Mouse (Mus musculus) cortical plate, adult 2 months (tissue): Measurements from ENCODE around the gene Hspb3. TPM values are rescaled to one million over a fixed set of nuclear protein-coding genes. Genes with fewer than 3 reads are reported as not detected.

Experiments used
- H3K27ac ChIP-seq: fragments of 200-500 bp; 2 replicates; pipeline ENCODE4 v1.5.1; 2012; ENCODE audit warnings: low read length, control low read depth, inconsistent platforms; ENCODE audit not compliant: insufficient read depth
- H3K4me1 ChIP-seq: fragments of 200-500 bp; 2 replicates; pipeline ENCODE4 v1.6.1; 2011; ENCODE audit warnings: low read length; ENCODE audit not compliant: control insufficient read depth, insufficient read depth
- H3K4me3 ChIP-seq: fragments of 200-500 bp; 2 replicates; pipeline ENCODE4 v1.5.1; 2011; ENCODE audit warnings: mild to moderate bottlenecking, low read length, control low read depth; ENCODE audit not compliant: insufficient read depth
- CTCF ChIP-seq: fragments of 200-500 bp; IDR thresholded peaks from 2 replicates; pipeline ENCODE4 v1.5.1; 2011; ENCODE audit warnings: mild to moderate bottlenecking, control low read depth, low read length; ENCODE audit not compliant: insufficient read depth; ENCODE audit errors: extremely low read depth
- POLR2A ChIP-seq: fragments of 200-500 bp; IDR thresholded peaks from 2 replicates; pipeline ENCODE4 v1.6.1; 2011; ENCODE audit warnings: mild to moderate bottlenecking, low read length, control low read depth; ENCODE audit not compliant: insufficient read depth; ENCODE audit errors: extremely low read depth
- polyA plus RNA-seq: library from polyadenylated mRNA; depleted of rRNA; stranded (reverse); fragments of >200 nt; gene quantifications from 2 replicates; pipeline ENCODE4 v1.2.3, GENCODE M21; 2012; rRNA removed

The Hspb3 gene
- polyA plus RNA-seq = 8.2 and 10.2 TPM in 2 replicates

DNA sequence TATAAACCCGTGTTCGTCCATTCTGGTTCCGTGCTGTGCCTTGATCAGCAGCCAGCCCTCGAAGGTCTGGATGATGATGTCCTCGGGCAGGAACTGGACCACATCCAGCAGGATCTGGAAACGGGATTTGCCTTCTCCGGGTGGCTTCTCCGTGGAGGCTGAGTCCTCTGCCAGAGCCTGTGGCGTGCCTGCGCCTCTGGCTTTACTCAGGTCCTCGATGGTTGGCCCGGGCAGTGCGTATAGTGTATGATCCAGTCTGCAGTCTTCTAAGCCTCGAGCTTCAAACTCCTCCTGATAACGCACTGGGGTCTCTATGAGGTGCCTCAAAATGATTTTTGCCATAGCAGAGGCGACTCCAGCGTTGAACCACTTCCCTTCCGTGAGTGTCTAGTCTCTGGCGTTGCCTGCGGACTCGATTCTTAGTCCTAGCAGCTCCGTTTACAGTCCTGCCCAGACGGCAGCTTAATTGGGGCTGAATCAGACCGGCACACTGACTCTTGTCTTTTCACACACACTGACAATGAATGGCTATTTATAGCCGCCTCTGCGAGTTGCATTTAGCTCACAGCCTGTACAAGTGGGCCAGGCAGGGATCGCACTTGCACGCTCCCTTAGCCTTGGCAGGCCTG is at the start of gene Hspb3:
Hspb3 (minus strand) TSS at position 526 of the 629 bp plus-strand sequence.
- 0 out of 2 replicates have a peak within 1 kb of the TSS, but pooled peaks have one; percentile 0 for H3K27ac ChIP-seq
- peak within 1 kb of the TSS; percentile 8; the same call in 1 of the 2 replicates for H3K4me3 ChIP-seq
- no peak for TF ChIP-seq CTCF
- TF ChIP-seq POLR2A = 0 out of 2 replicates have a peak, but pooled peaks have one; percentile 46
- H3K4me1 ChIP-seq = no peaks in the 10 kb centered on the region; the same call in 1 of the 2 replicates

DNA sequence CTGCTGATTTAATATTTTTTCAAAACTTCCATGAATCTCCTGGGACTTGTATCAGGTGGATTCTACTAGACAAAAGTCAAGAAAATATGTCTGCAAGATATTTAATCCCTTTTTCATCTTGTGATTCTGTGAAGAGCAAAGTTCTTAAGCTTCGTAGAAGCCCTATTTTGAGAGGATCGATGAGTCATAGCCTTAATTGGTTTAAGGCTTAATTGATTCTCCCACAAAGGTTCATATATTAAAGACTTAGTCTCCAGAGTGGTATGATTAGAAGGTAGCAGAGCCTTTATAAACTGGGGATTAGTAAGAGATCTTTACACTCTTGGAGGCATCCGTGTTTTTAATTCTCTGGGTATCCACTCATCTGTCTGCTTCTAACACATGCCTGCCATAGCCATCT is 49.7 kb upstream of the Hspb3 start:
- Histone ChIP-seq H3K4me3 (no peak overlapping the region), H3K4me1 (no peaks in the 10 kb centered on the region), H3K27ac (no peak overlapping the region)
- TF ChIP-seq POLR2A (no peak), CTCF (no peak)

DNA sequence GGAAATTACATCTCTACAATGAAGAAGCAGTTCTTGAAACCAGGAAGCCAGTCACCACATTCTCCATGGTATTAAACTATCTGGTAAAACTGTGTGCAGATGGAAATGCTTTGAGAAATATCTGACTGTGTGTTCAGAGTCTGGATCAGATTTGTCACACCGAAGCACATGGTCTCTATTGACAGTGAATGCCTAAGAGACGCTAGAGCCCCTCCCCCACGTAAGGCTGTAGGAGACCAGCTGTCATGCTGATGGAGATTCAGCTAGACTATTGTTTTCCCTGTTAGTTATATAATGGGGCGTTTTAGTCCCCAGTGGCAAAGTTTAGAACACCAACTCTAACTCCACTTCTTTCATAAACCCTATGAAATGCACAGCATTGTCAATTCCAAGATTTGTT is 42.7 kb upstream of the Hspb3 start:
- Histone ChIP-seq H3K4me3 (no peak overlapping the region), H3K4me1 (no peaks in the 10 kb centered on the region), H3K27ac (no peak overlapping the region)
- TF ChIP-seq CTCF (no peak), POLR2A (no peak)

DNA sequence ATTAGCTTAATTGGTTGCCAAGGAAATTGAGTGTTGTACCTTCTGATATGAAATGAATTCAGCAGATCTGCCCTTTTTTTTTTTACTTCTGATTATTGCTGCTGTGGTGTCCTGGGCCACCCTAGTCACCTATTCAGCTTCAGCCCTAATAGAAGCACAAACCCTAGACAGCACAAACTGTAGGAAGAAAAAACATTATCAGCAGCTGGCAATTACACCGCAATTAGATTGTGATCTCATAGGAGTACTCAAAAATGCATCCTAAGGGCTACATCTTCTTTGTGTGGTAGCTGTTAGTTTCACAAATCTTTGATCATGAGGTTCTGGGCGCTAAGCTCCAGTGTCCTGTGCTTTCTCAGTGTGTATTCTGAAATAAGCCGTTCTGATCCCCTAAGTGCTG is 37.7 kb upstream of the Hspb3 start:
- TF ChIP-seq CTCF (no peak), POLR2A (no peak)
- Histone ChIP-seq H3K4me3 (no peak overlapping the region), H3K27ac (no peak overlapping the region), H3K4me1 (no peaks in the 10 kb centered on the region)

DNA sequence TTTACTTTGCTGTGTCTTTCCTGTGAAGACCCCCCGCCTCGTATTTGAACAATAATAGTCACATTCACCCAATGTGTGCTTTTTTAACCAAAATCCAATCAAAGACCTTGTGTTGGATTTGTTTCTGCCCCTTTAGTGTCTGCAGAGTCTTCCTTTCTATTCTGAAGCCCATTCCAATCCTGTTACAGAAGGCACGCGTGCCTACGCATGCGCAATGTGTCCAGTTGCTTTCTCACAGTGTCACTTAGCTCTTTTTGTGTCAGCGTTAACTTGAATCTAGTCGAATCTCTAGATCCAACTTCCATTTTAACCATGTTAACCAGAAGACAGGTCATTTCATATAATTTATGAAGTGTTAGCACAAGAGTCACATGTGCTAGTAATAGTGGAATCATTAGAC is 36.5 kb upstream of the Hspb3 start:
- TF ChIP-seq CTCF = no peak
- no peak for TF ChIP-seq POLR2A
- Histone ChIP-seq H3K27ac (no peak overlapping the region), H3K4me1 (no peaks in the 10 kb centered on the region), H3K4me3 (0 out of 2 replicates have a peak overlapping the region, but pooled peaks have one; percentile 2)

DNA sequence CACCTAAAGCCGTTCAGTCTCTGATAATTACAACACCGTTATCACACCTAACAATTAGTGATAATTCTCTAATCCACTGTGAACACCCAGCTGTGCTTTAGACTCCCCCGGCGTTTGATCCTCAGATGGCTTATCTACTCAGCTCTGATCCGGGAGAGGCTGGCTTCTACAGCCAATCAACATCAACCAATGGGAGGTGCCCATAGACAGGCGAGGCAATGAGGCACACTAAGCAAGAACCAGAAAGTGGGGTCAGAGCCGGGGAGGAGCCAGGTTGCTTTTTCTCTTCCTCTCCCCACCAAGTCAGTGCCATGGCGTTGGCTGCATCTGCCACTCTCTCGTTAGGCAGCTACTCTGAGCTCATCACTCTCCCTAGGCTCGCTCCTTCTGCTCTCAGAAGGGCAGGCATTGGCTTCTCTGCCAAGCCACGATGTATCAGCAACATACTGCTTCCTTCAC is 36.0 kb upstream of the Hspb3 start:
- 0 out of 2 replicates have a peak overlapping the region, but pooled peaks have one; percentile 2 for H3K4me3 ChIP-seq
- no peak overlapping the region for H3K27ac ChIP-seq
- no peak for TF ChIP-seq CTCF
- no peak for TF ChIP-seq POLR2A

DNA sequence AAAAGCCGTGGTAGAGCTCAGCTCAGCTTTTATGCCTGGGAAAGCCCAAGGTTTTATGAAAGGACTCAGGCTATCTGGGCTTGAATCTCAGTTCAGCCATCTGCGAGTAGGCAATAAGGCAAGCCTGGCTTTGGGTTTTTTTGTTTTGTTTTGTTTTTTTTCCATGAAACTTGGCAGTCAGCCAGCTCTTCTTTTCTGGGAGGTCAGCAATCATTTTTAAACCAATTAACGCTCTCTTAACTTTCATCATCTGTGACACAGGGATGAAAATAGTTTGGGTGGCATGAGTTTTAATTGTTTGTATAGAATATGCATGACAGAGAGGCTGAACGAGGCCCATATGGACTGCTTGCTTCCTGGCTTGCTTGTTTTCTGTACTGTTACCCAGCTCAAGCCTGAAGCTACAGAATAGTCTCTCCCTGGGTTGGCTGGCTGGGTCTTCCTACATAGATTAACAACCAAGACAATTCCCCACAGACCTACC is 33.4 kb upstream of the Hspb3 start:
- no peaks in the 10 kb centered on the region for H3K4me1 ChIP-seq
- H3K4me3 ChIP-seq = no peak overlapping the region
- no peak for TF ChIP-seq POLR2A
- TF ChIP-seq CTCF = no peak
- no peak overlapping the region for H3K27ac ChIP-seq

More for the DNA sequence above, 36.0 kb upstream of the Hspb3 start:
- no peaks in the 10 kb centered on the region for H3K4me1 ChIP-seq

DNA sequence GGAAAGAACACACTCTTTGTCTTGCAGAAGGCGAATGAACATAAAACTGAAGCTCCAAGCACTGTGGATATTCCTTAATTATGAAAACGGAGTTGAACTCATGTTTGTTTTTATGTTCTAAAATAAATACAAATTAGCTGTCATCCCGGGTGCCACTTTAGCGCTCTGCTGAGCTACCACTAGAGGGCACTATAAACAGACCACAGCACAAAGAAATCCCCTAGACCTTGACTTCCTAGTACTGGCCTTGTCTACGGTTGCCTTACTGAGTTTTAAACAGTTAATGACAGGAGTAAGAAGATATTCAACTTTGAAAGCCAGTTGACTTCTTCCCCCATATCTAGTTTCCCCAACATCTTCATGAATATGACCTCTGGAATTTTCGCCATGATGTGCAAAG is 29.9 kb upstream of the Hspb3 start:
- TF ChIP-seq POLR2A (no peak), CTCF (peak; percentile 74)
- H3K4me1 ChIP-seq = no peaks in the 10 kb centered on the region
- no peak overlapping the region for H3K27ac ChIP-seq
- H3K4me3 ChIP-seq = no peak overlapping the region

DNA sequence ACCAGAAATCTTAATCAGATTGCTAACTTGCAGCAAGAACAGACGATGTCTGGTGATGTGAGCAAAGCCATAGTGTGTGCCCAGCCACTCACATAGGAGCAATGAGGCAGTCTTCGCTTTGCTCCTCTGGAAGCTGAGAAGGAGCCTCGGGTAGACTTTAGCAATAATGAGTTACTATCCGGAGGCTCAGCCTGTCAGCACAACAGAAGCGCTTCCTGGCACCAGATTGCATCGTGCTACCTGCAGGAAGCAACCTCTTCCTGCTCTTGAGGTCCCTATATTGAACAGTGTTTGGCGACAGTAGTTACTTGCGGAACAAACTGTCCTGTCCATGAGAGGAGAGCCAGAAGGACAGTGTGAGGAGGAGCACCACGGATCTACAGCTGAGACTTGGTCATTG is 28.2 kb upstream of the Hspb3 start:
- no peaks in the 10 kb centered on the region for H3K4me1 ChIP-seq
- no peak overlapping the region for H3K27ac ChIP-seq
- TF ChIP-seq CTCF (no peak), POLR2A (no peak)
- H3K4me3 ChIP-seq = no peak overlapping the region

DNA sequence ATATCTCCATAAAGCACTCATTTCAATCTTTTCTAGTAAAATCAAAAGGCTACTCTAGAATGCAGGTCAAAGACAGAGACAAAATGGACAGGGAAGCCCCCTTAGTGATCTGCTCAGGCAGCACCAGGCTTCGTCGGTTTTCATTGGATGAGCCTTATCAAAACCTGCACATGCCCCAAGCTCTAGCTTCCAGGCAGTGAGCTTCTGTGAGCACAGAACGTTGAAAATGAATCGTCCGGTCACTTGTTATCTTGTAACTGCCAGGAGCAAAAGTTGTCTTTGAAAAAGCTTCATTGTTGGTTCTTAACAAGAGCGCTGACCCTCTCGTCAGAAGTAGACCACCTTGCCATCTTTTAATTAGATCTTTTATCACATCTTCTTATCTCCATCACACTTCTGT is 26.4 kb upstream of the Hspb3 start:
- TF ChIP-seq POLR2A (no peak), CTCF (no peak)
- H3K27ac ChIP-seq = no peak overlapping the region
- no peaks in the 10 kb centered on the region for H3K4me1 ChIP-seq
- no peak overlapping the region for H3K4me3 ChIP-seq

DNA sequence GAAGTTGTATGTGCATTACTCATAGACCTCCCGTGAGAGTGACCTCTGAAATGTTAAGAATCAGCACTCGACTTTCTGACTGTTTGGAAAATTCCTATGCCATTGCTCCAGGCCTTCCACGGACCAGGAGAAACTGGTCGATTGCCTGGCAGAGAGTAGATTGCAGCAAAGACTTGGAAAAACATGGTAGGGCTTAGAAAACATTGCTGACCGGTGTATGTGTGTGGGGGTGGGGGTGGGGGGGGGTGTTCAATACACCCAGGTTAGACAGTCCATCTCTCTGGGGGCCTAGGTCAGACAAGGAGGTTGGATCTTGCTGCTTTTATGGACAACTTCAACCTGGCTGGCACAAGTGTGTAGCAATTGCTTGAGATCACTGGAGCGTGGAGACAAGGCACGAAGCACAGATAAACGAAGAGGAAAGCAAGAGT is 23.2 kb upstream of the Hspb3 start:
- TF ChIP-seq POLR2A = no peak
- TF ChIP-seq CTCF = no peak
- Histone ChIP-seq H3K4me3 (no peak overlapping the region), H3K27ac (no peak overlapping the region), H3K4me1 (no peaks in the 10 kb centered on the region)
